Mouse (Mus musculus): ENCODE measurements around the gene Cep78. TPM values are rescaled to one million over a fixed set of nuclear protein-coding genes. Genes with fewer than 3 reads are reported as not detected.
A peak's percentile ranks its signal among the peaks of the same experiment; 100 is the strongest.

The Cep78 gene
- total RNA-seq, 2 experiments from 2014 or later: 12.8 to 13.6 TPM

GRCm38 (mm10) chr19:15923426-15923825 is 61.4 kb downstream of the Cep78 start:
- DNase-seq (ENCODE audit: extremely low spot score in 1 of 2, low spot score in 2 of 2): peak in 1 of 2 experiments; percentile 36

GRCm38 (mm10) chr19:15919336-15919735 is 65.5 kb downstream of the Cep78 start:
- DNase-seq (ENCODE audit: extremely low spot score in 1 of 2, low spot score in 2 of 2): no peak
- intact Hi-C loops (cut with DNase I): no loop called here

More at GRCm38 (mm10) chr19:15923426-15923825, 61.4 kb downstream of the Cep78 start:
- intact Hi-C loops (cut with DNase I): no loop called here

- no peak for DNase-seq (ENCODE audit: extremely low spot score in 1 of 2, low spot score in 2 of 2)
- intact Hi-C loops (cut with DNase I): no loop called here
Observed at GRCm38 (mm10) chr19:15918111-15918510, 66.7 kb downstream of the Cep78 start.

GRCm38 (mm10) chr19:15913249-15913997 is 71.4 kb downstream of the Cep78 start:
- intact Hi-C loops (cut with DNase I): no loop called here
- no peak for DNase-seq (ENCODE audit: extremely low spot score in 1 of 2, low spot score in 2 of 2)

- intact Hi-C loops (cut with DNase I): no loop called here
- DNase-seq (ENCODE audit: extremely low spot score in 1 of 2, low spot score in 2 of 2): no peak
Observed at GRCm38 (mm10) chr19:15911441-15911840, 73.3 kb downstream of the Cep78 start.

GRCm38 (mm10) chr19:15910987-15911386 is 73.8 kb downstream of the Cep78 start:
- intact Hi-C loops (cut with DNase I): no loop called here
- DNase-seq (ENCODE audit: extremely low spot score in 1 of 2, low spot score in 2 of 2): no peak

- intact Hi-C loops (cut with DNase I): no loop called here
- no peak for DNase-seq (ENCODE audit: extremely low spot score in 1 of 2, low spot score in 2 of 2)
Observed at GRCm38 (mm10) chr19:15910488-15910887, 74.3 kb downstream of the Cep78 start.

- intact Hi-C loops (cut with DNase I): no loop called here
- DNase-seq (ENCODE audit: extremely low spot score in 1 of 2, low spot score in 2 of 2): no peak
Observed at GRCm38 (mm10) chr19:15908016-15908415, 76.8 kb downstream of the Cep78 start.

Other genes with a start within 250 kb of the Cep78 start
- 10 to 100 TPM; 92.8 to 94.9 TPM for gene Psat1, start 37.7 kb downstream of the Cep78 start, total RNA-seq (2021)
- 100 to 1,000 TPM; 197 to 209 TPM for gene Gnaq, start 147.8 kb upstream of the Cep78 start, total RNA-seq (2021)